Mouse (Mus musculus) left cerebral cortex, postnatal 10 days (tissue): ENCODE results near the gene Cabp1. TPM values are rescaled to one million over a fixed set of nuclear protein-coding genes. Genes with fewer than 3 reads are reported as not detected.

Experiments
- total RNA-seq, 2 experiments: library from RNA; stranded (reverse); gene quantifications; 2 replicates each; pipeline ENCODE4 v1.2.3; 2021

Cabp1 gene
- total RNA-seq, 2 experiments from 2014 or later = 109 to 111 TPM

Other genes starting within 250 kb of the Cabp1 start
- gene Hnf1a, start 223.3 kb downstream of the Cabp1 start, total RNA-seq = not detected
- gene Sppl3, start 183.2 kb downstream of the Cabp1 start, total RNA-seq = 100 to 1,000 TPM; 112 to 115 TPM
- not detected for gene Gm10401, start 96.1 kb downstream of the Cabp1 start, total RNA-seq
- gene Acads, start 75.0 kb downstream of the Cabp1 start, total RNA-seq = 1 to 10 TPM; 4.9 to 5.8 TPM
- 10 to 100 TPM; 22.5 to 27.2 TPM for gene Unc119b, start 59.4 kb downstream of the Cabp1 start, total RNA-seq
- gene Mlec, start 36.2 kb downstream of the Cabp1 start, total RNA-seq = 10 to 100 TPM; 68.0 to 72.3 TPM
- 10 to 100 TPM; 35.5 to 35.7 TPM for gene Pop5, start 41.5 kb upstream of the Cabp1 start, total RNA-seq
- gene Rnf10, start 78.5 kb upstream of the Cabp1 start, total RNA-seq = 100 to 1,000 TPM; 256 to 269 TPM
- 10 to 100 TPM; 36.4 to 37.1 TPM for gene Coq5, start 85.3 kb upstream of the Cabp1 start, total RNA-seq
- gene Dynll1, start 106.6 kb upstream of the Cabp1 start, total RNA-seq = 100 to 1,000 TPM; 702 to 749 TPM
- gene Srsf9, start 132.8 kb upstream of the Cabp1 start, total RNA-seq = 10 to 100 TPM; 59.6 to 64.6 TPM
- gene Gatc, start 146.8 kb upstream of the Cabp1 start, total RNA-seq = 10 to 100 TPM; 23.8 to 25.5 TPM
- gene Triap1, start 146.8 kb upstream of the Cabp1 start, total RNA-seq = 10 to 100 TPM; 30.3 to 32.8 TPM
- gene Cox6a1, start 154.6 kb upstream of the Cabp1 start, total RNA-seq = 100 to 1,000 TPM; 685 to 725 TPM
- gene Msi1, start 235.2 kb upstream of the Cabp1 start, total RNA-seq = 10 to 100 TPM; 54.2 to 58.0 TPM